Mouse (Mus musculus) CH12.LX (cell line): Measurements from ENCODE around the gene Eps15. TPM values are rescaled to one million over a fixed set of nuclear protein-coding genes. Genes with fewer than 3 reads are reported as not detected.
A peak's percentile ranks its signal among the peaks of the same experiment; 100 is the strongest.

ENCODE experiments used
- DNase-seq: peaks from one replicate; pipeline ENCODE4 v3.0.0-alpha.2; 2013; ENCODE audit errors: extremely low read depth
- H3K27ac ChIP-seq: 2 replicates; pipeline ENCODE4 v1.5.1; 2012; ENCODE audit warnings: low read depth, mild to moderate bottlenecking, control low read depth, moderate library complexity; ENCODE audit not compliant: insufficient read depth
- H3K27me3 ChIP-seq: replicated peaks from 2 replicates; pipeline ENCODE3; 2012; ENCODE audit warnings: inconsistent platforms
- H3K36me3 ChIP-seq, 2 experiments: replicated peaks in 1 of 2; 2 replicates each; pipeline versions ENCODE3 to v1.6.1; 2012; ENCODE audit warnings: inconsistent platforms in 1 of 2, low read length in 1 of 2, mild to moderate bottlenecking in 1 of 2, mixed read lengths in 1 of 2, moderate library complexity in 1 of 2; ENCODE audit not compliant: control insufficient read depth in 1 of 2, insufficient read depth in 1 of 2
- H3K4me1 ChIP-seq, 2 experiments: 2 replicates each; pipeline ENCODE4 v1.6.1; 2012; ENCODE audit warnings: inconsistent platforms in 1 of 2, moderate library complexity in 1 of 2; ENCODE audit not compliant: insufficient read depth in 2 of 2, control insufficient read depth in 1 of 2
- H3K4me2 ChIP-seq: 2 replicates; pipeline ENCODE4 v1.6.1; 2012; ENCODE audit warnings: low read depth, mild to moderate bottlenecking, control low read depth; ENCODE audit not compliant: poor library complexity, insufficient read depth, severe bottlenecking
- H3K4me3 ChIP-seq, 3 experiments: fragments of 150-350 bp in 1 of 3; sonication (generic) in 1 of 3; replicated peaks in 1 of 3; 2 replicates each; pipeline versions ENCODE3 to v1.5.1; 2011 to 2012; ENCODE audit warnings: low read depth in 2 of 3, low read length in 2 of 3, mild to moderate bottlenecking in 2 of 3, moderate library complexity in 2 of 3, control low read depth in 1 of 3, improper control_type of control experiment in 1 of 3, inconsistent platforms in 1 of 3, mixed read lengths in 1 of 3; ENCODE audit not compliant: poor library complexity in 1 of 3
- H3K79me2 ChIP-seq: replicated peaks from 2 replicates; pipeline ENCODE4 v1.6.1; 2012; ENCODE audit warnings: mild to moderate bottlenecking, moderate library complexity; ENCODE audit not compliant: control insufficient read depth, poor library complexity, insufficient read depth, severe bottlenecking; ENCODE audit errors: extremely low read depth
- H3K9ac ChIP-seq: 2 replicates; pipeline ENCODE4 v1.6.1; 2012; ENCODE audit warnings: low read depth, mild to moderate bottlenecking, control low read depth, moderate library complexity; ENCODE audit not compliant: insufficient read depth
- H3K9me3 ChIP-seq: replicated peaks from 2 replicates; pipeline ENCODE3; 2012; ENCODE audit warnings: low read length, inconsistent platforms, mixed read lengths
- CHD1 ChIP-seq: IDR thresholded peaks from 2 replicates; pipeline ENCODE4 v1.6.1; 2012; ENCODE audit warnings: low read depth, low read length, improper control_type of control experiment, inconsistent platforms
- CTCF ChIP-seq, 2 experiments: IDR thresholded peaks in 1 of 2; conservative IDR thresholded peaks in 1 of 2; 2 replicates each; pipeline ENCODE4 v1.5.1; 2011 to 2012; ENCODE audit warnings: low read depth in 2 of 2, low read length in 2 of 2, improper control_type of control experiment in 1 of 2, inconsistent platforms in 1 of 2, mild to moderate bottlenecking in 1 of 2, moderate library complexity in 1 of 2
- E2F4 ChIP-seq: IDR thresholded peaks from 2 replicates; pipeline ENCODE4 v1.6.1; 2011; ENCODE audit warnings: low read depth, low read length, improper control_type of control experiment; ENCODE audit not compliant: insufficient replicate concordance
- EP300 ChIP-seq: IDR thresholded peaks from 2 replicates; pipeline ENCODE4 v1.6.1; 2011; ENCODE audit warnings: low read length, improper control_type of control experiment
- ETS1 ChIP-seq: conservative IDR thresholded peaks from 2 replicates; pipeline ENCODE4 v1.6.1; 2012; ENCODE audit warnings: low read depth, mild to moderate bottlenecking, inconsistent platforms, low read length, improper control_type of control experiment, moderate library complexity
- GABPA ChIP-seq: IDR thresholded peaks from 2 replicates; pipeline ENCODE4 v1.6.1; 2012; ENCODE audit warnings: low read depth, low read length, improper control_type of control experiment, inconsistent platforms; ENCODE audit not compliant: insufficient replicate concordance
- IRF4 ChIP-seq: IDR thresholded peaks from 2 replicates; pipeline ENCODE4 v1.6.1; 2014; ENCODE audit warnings: low read depth, mild to moderate bottlenecking, inconsistent platforms, low read length, improper control_type of control experiment
- KAT2A ChIP-seq: IDR thresholded peaks from 2 replicates; pipeline ENCODE4 v1.6.1; 2012; ENCODE audit warnings: low read length, improper control_type of control experiment, inconsistent platforms; ENCODE audit not compliant: insufficient replicate concordance
- MAFK ChIP-seq: IDR thresholded peaks from 2 replicates; pipeline ENCODE4 v1.6.1; 2011; ENCODE audit warnings: low read length, improper control_type of control experiment; ENCODE audit not compliant: insufficient replicate concordance
- MAX ChIP-seq: IDR thresholded peaks from 2 replicates; pipeline ENCODE4 v1.6.1; 2011; ENCODE audit warnings: low read length, improper control_type of control experiment
- MAZ ChIP-seq: IDR thresholded peaks from 2 replicates; pipeline ENCODE4 v1.6.1; 2012; ENCODE audit warnings: low read depth, mild to moderate bottlenecking, inconsistent platforms, low read length, improper control_type of control experiment, moderate library complexity
- MEF2A ChIP-seq: IDR thresholded peaks from 2 replicates; pipeline ENCODE4 v1.6.1; 2014; ENCODE audit warnings: low read depth, mild to moderate bottlenecking, inconsistent platforms, low read length, improper control_type of control experiment, borderline replicate concordance
- MXI1 ChIP-seq: IDR thresholded peaks from 2 replicates; pipeline ENCODE4 v1.6.1; 2011; ENCODE audit warnings: mild to moderate bottlenecking, low read depth, low read length, improper control_type of control experiment
- NELFE ChIP-seq: IDR thresholded peaks from 2 replicates; pipeline ENCODE4 v1.6.1; 2011; ENCODE audit warnings: low read depth, low read length, improper control_type of control experiment
- POLR2A ChIP-seq: IDR thresholded peaks from 2 replicates; pipeline ENCODE4 v1.6.1; 2011; ENCODE audit warnings: low read depth, mild to moderate bottlenecking, improper control_type of control experiment, low read length
- RAD21 ChIP-seq: IDR thresholded peaks from 2 replicates; pipeline ENCODE4 v1.6.1; 2011; ENCODE audit warnings: low read depth, mild to moderate bottlenecking, low read length, improper control_type of control experiment, moderate library complexity
- RCOR1 ChIP-seq: conservative IDR thresholded peaks from 2 replicates; pipeline ENCODE4 v1.6.1; 2012; ENCODE audit warnings: low read depth, mild to moderate bottlenecking, inconsistent platforms, low read length, improper control_type of control experiment
- SIN3A ChIP-seq: IDR thresholded peaks from 2 replicates; pipeline ENCODE4 v1.6.1; 2012; ENCODE audit warnings: low read length, improper control_type of control experiment, inconsistent platforms
- SMC3 ChIP-seq: IDR thresholded peaks from 2 replicates; pipeline ENCODE4 v1.6.1; 2011; ENCODE audit warnings: low read depth, low read length, improper control_type of control experiment
- UBTF ChIP-seq: IDR thresholded peaks from 2 replicates; pipeline ENCODE4 v1.6.1; 2012; ENCODE audit warnings: low read depth, mild to moderate bottlenecking, inconsistent platforms, low read length, improper control_type of control experiment, moderate library complexity
- ZC3H11A ChIP-seq: IDR thresholded peaks from 2 replicates; pipeline ENCODE4 v1.6.1; 2012; ENCODE audit warnings: low read depth, mild to moderate bottlenecking, inconsistent platforms, low read length, improper control_type of control experiment
- ZKSCAN1 ChIP-seq: IDR thresholded peaks from 2 replicates; pipeline ENCODE4 v1.6.1; 2012; ENCODE audit warnings: low read depth, inconsistent platforms, low read length, improper control_type of control experiment, borderline replicate concordance
- ZNF384 ChIP-seq: IDR thresholded peaks from 2 replicates; pipeline ENCODE4 v1.6.1; 2012; ENCODE audit warnings: low read depth, low read length, improper control_type of control experiment, inconsistent platforms
- dilution Hi-C: fragments of 300-500 bp; cut with MboI; formaldehyde crosslinking; loops from 2 replicates; pipeline ENCODE4 v1.14.3; 2020; ENCODE audit warnings: low sequenced_read_pairs; ENCODE audit not compliant: extremely low pct_unique_long_range_greater_than_20kb, extremely low pct_ligation_motif_present
- in situ Hi-C: fragments of 300-500 bp; cut with MboI; formaldehyde crosslinking; loops from 3 replicates; pipeline ENCODE4 v1.14.3; 2019; ENCODE audit warnings: low sequenced_read_pairs, low pct_ligation_motif_present, low pct_unique_long_range_greater_than_20kb, mixed read lengths
- polyA plus RNA-seq: library from polyadenylated mRNA; unstranded; fragments of >175 nt; gene quantifications from 2 replicates; pipeline ENCODE4 v1.2.1, GENCODE M21; 2012; ENCODE audit warnings: low read depth; ENCODE audit not compliant: insufficient read length
- total RNA-seq, 2 experiments: library from RNA; depleted of rRNA; stranded (reverse); fragments of 300-350 nt in 1 of 2; fragments of >200 nt in 1 of 2; gene quantifications; 2 replicates each; pipeline ENCODE4 v1.2.3; 2012 to 2014

Eps15 gene
- total and polyA plus RNA-seq, 3 experiments: 23.4 to 60.4 (median 39.6) TPM

DNA sequence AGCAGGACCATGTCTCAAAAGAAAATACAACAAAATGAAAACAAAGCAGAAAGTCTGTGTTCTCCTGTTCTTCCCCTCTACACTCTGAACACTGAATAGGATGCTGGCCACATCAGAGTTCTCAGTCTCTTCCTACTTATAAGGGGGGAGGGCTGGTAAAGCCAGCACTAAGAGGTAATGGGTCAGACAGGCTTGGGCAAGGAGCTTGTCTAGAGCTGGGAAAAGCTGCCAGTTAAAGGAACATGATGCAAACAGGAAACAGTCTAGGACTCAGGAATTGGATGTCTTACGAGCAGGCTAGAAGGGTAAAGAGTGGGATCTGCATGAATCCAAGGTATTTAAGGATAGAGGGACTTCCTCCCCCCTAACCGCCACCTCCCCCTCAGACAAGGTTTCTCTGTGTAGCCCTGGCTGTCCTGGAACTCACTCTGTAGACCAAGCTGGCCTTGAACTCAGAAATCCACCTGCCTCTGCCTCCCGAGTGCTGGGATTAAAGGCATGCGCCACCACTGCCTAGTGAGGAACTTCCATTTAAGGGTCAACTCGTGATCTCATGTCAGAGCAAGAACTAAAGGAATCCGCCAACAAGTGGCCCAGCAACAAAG is 35.0 kb upstream of the Eps15 start (continued):
- TF ChIP-seq UBTF: no peak

DNA sequence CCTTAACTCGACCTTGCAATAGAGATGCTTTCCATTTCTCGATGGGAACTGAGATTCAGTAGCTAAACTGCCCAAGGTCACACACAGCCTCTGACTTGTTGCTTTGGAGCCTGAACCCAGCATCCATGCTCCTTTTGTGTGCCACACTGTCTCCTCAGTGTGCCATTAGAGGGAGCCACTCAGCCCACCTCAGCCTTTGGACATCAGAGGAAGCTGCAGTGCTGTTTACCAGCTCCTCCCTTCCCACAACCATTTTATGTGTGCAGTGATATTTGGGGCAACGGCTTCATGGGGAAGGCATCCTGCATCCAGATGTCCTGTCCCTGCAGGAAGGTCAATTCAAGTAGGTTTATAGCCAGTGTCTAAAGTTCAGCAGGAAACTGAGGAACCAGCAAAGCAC is 28.5 kb upstream of the Eps15 start:
- H3K9me3 ChIP-seq: no peaks in the 10 kb centered on the region
- H3K4me1 ChIP-seq: peaks cover 0 to 12% of the 10 kb centered on the region in 2 experiments; a peak in 2 of 4 replicates
- H3K9ac ChIP-seq: 0 out of 2 replicates have a peak overlapping the region, but pooled peaks have one; percentile 5
- in situ Hi-C loops: no loop called here
- H3K4me2 ChIP-seq: peak overlapping the region; percentile 37; the same call in 1 of the 2 replicates
- DNase-seq: peak; percentile 57
- H3K4me3 ChIP-seq: no peak overlapping the region
- H3K27me3 ChIP-seq: no peaks in the 10 kb centered on the region
- dilution Hi-C loops: no loop called here
- H3K79me2 ChIP-seq: no peaks in the 10 kb centered on the region
- no peaks in the 10 kb centered on the region for H3K36me3 ChIP-seq
- H3K27ac ChIP-seq: no peak overlapping the region
- TF ChIP-seq POLR2A: no peak
- peak; percentile 79 for TF ChIP-seq SMC3
- peak; percentile 28 to 77; a peak in 2 of 4 replicates for TF ChIP-seq CTCF (conservative IDR thresholded peaks at IDR 0.05 in 1 of 2, IDR thresholded peaks at IDR 0.05 in 1 of 2; ENCODE audit: low read depth in 2 of 2, low read length in 2 of 2)
- no peak for TF ChIP-seq SIN3A
- no peak for TF ChIP-seq MAFK
- peak; percentile 65 for TF ChIP-seq RAD21
- no peak for TF ChIP-seq IRF4

DNA sequence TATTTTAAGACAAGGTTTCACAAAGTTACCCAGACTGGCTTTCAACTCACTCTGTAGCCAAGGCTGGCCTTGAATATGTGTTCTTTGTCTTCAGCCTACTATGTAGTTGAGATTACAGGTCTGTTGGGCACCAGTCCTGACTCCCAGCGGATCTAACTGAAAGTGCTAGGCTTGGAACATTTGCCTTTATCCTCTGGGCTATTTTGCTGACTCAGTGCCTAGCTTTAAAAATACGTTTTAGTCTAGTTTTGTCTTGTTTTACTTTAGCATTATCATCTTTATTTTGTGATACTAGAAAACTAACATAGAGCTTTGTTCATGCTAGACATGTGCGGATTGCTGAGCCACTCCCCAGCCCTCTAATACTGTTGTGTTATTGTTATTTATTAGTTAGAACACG is 27.9 kb upstream of the Eps15 start:
- no peak overlapping the region for H3K27ac ChIP-seq
- peaks cover 0 to 12% of the 10 kb centered on the region in 2 experiments; a peak in 2 of 4 replicates for H3K4me1 ChIP-seq
- no peak overlapping the region for H3K4me3 ChIP-seq
- DNase-seq: no peak
- dilution Hi-C loops: no loop called here
- H3K79me2 ChIP-seq: no peaks in the 10 kb centered on the region
- H3K4me2 ChIP-seq: no peak overlapping the region
- 0 out of 2 replicates have a peak overlapping the region, but pooled peaks have one; percentile 5 for H3K9ac ChIP-seq
- no peaks in the 10 kb centered on the region for H3K9me3 ChIP-seq
- no peaks in the 10 kb centered on the region for H3K36me3 ChIP-seq
- TF ChIP-seq RCOR1 (no peak), MAFK (peak; percentile 75)
- in situ Hi-C loops: no loop called here
- no peaks in the 10 kb centered on the region for H3K27me3 ChIP-seq

DNA sequence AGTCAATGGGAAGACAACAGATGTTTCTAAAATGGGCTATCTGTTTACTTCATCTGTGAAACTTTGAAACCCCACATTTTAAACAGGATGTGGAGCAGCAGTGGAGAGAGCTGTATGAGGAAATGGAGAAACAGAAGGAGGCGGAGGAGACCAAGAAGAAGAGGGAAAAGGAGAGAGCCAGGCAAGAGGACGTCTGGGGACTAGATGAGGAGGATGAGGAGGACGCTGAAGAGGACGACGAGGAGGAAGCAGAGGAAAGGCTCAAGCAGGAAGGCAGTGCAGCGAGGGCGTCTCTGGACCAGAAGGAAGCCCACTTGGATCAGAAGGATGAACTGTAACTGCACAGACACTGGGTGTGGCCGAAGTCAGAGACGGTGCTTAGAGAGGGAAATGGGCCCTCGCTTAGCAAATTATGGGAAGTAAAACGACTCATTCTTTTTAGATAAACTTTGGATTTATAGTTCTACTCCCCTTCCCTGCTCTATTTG is 26.4 kb upstream of the Eps15 start:
- no peak overlapping the region for H3K9ac ChIP-seq
- H3K4me1 ChIP-seq: peaks cover 0 to 12% of the 10 kb centered on the region in 2 experiments; a peak in 2 of 4 replicates
- no peak overlapping the region for H3K27ac ChIP-seq
- no peak for DNase-seq
- TF ChIP-seq SIN3A (no peak), MEF2A (no peak), ZKSCAN1 (no peak), MAZ (no peak), POLR2A (no peak), NELFE (no peak), ZNF384 (no peak), CHD1 (no peak), E2F4 (no peak), MXI1 (no peak), EP300 (no peak), MAX (no peak), KAT2A (no peak), ETS1 (no peak), ZC3H11A (no peak), GABPA (no peak), RAD21 (no peak), IRF4 (no peak)
- TF ChIP-seq, all 38 proteins: peak for 0
- no peaks in the 10 kb centered on the region for H3K79me2 ChIP-seq
- no peaks in the 10 kb centered on the region for H3K27me3 ChIP-seq
- no peak overlapping the region for H3K4me3 ChIP-seq
- in situ Hi-C loops: no loop called here
- dilution Hi-C loops: no loop called here
- no peaks in the 10 kb centered on the region for H3K9me3 ChIP-seq
- H3K36me3 ChIP-seq: no peaks in the 10 kb centered on the region
- no peak overlapping the region for H3K4me2 ChIP-seq
